Mouse (Mus musculus) C2C12 (cell line): Measurements from ENCODE around the gene Exosc7.

Experiments used
- CTCF ChIP-seq: IDR thresholded peaks from one replicate; pipeline ENCODE4 v1.5.1; 2011; ENCODE audit not compliant: control insufficient read depth, insufficient read depth, insufficient read length
- MAX ChIP-seq: IDR thresholded peaks from one replicate; pipeline ENCODE4 v1.6.1; 2011; ENCODE audit warnings: mild to moderate bottlenecking, control low read depth
- MYOG ChIP-seq: IDR thresholded peaks from one replicate; pipeline ENCODE4 v1.6.1; 2011; ENCODE audit not compliant: control insufficient read depth, insufficient read length; ENCODE audit errors: extremely low read depth
- USF1 ChIP-seq: IDR thresholded peaks from one replicate; pipeline ENCODE4 v1.6.1; 2011; ENCODE audit warnings: low read depth, mild to moderate bottlenecking, control low read depth, moderate library complexity

DNA sequence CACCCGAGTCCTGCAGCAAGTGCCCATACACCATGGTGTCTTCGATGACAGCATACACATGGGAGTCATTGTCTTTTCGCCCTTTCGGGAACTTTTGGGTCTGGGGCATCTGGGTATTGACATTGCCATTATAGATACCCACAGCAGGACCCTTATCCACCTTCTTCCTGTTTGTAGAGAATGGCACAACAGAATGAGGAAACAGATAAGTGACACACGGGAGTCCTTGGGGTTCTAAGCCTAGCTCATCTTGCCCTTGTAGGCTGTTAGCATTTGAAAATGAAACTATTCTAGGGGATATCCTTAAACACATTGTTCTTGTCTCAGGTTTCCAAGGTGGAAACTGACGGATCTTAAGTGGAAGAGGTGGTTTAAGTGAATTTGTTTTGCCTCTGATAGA, 60.7 kb downstream of the Exosc7 start:
- TF ChIP-seq MYOG (no peak), CTCF (no peak), USF1 (no peak), MAX (no peak)
